Mouse (Mus musculus): ENCODE data around the gene Aldh1l1. TPM values are rescaled to one million over a fixed set of nuclear protein-coding genes. Genes with fewer than 3 reads are reported as not detected.

Gene Aldh1l1
- total RNA-seq (2021): 10 to 100 TPM; 42.9 to 45.0 TPM
- long read RNA-seq, experiment 1, full-length matches to known transcripts: 59 of 82 reads
- long read RNA-seq, experiment 1, partial matches to known transcripts: 18 of 82 reads
- long read RNA-seq, experiment 1, other reads (novel, unspliced or antisense): 5 of 82 reads
- long read RNA-seq, experiment 2, full-length matches to known transcripts: 37 of 58 reads
- long read RNA-seq, experiment 2, partial matches to known transcripts: 18 of 58 reads
- long read RNA-seq, experiment 2, other reads (novel, unspliced or antisense): 3 of 58 reads

DNA sequence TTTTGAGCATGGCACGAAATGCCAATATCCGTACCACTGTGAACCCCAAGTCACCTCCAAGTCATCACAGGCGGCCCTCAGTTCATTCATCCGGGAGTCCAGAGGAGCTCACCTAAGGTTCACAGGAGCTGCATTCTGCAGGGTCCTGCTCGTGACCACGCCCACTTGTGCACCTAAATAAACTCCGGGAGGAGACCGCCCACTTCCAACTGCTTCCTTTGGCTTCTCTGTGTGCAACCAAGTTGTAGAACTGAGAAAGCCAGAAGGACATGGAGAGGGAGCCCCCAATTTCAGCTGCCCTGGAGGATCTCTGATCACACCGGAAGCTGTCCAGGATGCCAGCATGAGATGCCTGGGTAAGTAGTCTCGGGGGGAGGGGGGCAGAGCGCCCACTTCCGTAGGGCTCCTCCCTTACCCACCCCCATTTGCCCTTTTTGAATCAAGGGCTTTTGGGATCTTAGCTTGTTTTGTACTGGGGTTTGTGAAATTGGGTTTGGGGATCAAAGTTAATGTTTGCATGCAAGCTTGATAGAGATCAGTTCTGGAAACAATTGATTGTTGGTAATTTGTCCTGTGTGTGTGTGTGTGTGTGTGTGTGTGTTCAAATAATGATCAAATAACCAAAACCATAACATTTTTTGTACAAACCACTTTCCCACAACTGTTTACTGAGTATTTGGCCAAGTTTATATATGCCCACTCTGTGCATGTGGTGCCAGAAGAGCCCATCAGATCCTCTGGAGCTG, at the start of gene Aldh1l1:
Aldh1l1 (plus strand) TSS at position 252 of the 746 bp plus-strand sequence.
- no peak for DNase-seq (ENCODE audit: low spot score in 2 of 2)

DNA sequence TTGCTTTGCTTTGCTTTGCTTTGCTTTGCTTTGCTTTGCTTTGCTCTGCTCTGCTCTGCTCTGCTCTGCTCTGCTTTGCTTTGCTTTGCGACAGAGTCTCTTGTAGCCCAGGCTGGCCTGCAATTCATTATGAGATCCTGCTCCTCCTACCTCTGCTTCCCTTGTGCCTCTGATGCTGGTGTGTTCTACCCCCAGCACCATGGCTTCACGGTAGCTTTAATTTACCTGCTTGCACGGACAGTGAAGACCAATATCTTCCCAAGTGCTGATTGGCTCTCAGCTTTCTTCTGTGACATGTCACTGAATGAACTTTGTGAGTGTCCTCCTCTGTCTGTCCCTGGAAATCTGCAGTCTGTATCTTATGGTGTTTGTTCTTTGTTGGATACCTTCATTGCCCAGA, 49.2 kb upstream of the Aldh1l1 start:
- DNase-seq (ENCODE audit: low spot score in 2 of 2): no peak

DNA sequence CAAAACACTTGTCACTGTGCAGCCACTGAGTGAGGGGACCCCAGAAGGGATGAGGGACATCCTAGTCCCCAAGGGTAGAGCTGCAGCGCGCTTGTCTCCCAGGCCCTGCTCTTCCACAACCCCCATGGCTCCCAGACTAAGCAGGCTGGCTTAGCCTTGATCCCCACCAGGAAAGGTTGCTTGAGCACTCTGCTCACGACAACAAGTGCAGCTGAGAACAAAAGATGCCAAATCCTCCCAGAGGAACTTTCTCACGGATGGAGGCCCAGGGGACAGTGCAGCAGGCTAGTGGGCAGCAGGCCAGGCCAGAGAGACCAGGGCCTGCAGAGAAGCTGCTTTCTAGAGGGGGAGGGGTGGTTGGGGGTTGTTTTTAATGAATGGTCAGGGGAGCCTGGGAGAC, 39.3 kb upstream of the Aldh1l1 start:
- DNase-seq (ENCODE audit: low spot score in 2 of 2): peak in 1 of 2 experiments; percentile 40

DNA sequence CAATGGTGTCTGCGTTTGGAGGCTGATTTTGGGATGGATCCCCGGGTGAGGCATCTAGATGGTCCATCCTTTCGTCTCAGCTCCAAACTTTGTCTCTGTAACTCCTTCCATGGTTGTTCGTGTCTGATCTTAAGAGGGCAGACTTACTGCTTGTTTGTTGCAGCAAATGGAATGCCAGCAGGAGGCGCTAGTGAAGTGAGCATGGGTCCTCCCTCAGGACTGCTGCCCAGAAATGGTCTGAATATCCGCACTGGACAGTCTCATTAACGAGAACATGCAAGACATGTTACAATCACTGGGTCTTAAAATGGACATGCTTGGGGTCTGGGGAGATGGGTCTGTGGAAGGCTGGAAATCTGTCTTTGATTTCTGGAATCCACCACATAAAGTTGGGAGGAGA, 36.0 kb upstream of the Aldh1l1 start:
- DNase-seq (ENCODE audit: low spot score in 2 of 2): peak; percentile 73 to 88

DNA sequence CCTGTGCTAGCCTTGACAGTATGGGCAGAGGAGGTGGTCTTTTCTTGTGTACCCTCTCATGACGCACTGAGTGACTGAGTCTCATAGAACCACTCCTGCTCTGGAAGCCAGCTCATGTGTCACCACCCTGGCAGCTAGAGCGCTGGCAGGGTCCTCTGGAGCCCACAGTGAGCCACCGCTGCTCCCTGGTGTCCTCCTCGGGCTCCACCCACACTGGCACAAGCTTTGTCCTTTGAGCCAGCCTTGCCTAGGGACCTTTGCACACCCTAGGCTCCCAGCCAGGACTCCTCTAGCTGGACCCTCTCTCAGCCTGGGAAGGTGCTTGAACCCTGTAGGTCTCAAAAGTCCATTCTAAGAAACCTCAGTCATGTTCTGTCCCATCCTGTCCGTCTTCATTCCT, 35.5 kb upstream of the Aldh1l1 start:
- DNase-seq (ENCODE audit: low spot score in 2 of 2): peak; percentile 25 to 49

DNA sequence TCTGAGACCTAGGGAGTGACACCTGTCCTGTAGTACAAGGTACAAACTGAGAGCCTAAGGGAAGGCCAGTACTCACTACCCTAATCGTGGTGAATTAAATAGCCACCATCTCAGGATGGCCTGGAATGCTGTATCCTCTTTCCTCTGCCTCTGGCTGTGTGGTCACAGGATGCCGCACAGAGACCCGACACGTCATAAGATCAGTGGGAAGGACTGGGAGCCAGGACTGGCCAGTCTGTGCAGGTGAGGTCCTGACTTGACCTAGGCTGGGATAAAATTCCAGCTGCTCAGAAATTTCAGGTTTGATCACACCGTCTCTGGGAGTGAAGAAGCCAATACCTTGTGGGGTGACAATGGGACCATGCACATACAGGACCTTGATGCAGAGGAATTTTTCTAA, 34.7 kb upstream of the Aldh1l1 start:
- no peak for DNase-seq (ENCODE audit: low spot score in 2 of 2)

- DNase-seq (ENCODE audit: low spot score in 2 of 2): no peak
These were observed 33.6 kb upstream of the Aldh1l1 start for GRCm38 (mm10) chr6:90452603-90453002.

DNA sequence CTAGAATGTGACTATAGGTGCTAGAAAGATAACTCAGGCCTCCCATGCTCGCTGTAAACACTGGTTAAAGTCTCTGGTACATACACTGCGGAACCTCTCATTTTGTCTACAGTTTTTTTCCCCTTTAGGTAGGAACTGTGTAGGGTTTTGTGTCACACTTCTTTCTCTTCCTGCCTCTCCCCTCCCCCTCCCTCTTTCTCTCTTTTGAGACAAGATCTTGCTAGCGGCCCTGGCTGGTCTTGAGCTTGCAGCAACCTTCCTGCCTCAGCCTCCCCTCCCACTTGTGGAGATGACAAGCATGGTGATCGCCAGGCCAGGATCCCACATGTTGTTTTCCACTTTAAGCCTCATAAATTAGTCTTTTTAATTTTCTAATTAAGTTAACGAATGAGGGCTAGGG, 32.5 kb upstream of the Aldh1l1 start:
- no peak for DNase-seq (ENCODE audit: low spot score in 2 of 2)

GRCm38 (mm10) chr6:90457421-90457820, 28.8 kb upstream of the Aldh1l1 start:
- DNase-seq (ENCODE audit: low spot score in 2 of 2): no peak

DNA sequence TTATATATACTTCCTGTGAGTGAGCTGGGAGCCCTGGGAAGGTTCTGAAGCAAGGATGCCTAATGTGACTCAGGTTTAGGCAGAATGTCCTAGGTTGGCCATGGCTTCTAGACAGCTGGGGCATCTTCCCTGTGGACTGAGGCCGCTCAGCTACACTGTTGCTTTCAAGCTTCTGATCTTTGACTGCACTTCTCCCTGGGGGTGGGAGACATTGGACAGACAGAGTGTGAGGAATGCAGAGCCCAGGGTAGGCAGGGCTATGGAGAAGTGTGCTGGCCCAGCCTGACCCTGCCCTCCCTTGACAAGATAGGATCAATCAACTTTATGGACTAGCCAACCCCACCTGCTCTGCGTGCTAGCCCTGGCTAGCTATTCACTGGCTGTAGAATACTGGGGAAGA, 25.0 kb upstream of the Aldh1l1 start:
- no peak for DNase-seq (ENCODE audit: low spot score in 2 of 2)

DNA sequence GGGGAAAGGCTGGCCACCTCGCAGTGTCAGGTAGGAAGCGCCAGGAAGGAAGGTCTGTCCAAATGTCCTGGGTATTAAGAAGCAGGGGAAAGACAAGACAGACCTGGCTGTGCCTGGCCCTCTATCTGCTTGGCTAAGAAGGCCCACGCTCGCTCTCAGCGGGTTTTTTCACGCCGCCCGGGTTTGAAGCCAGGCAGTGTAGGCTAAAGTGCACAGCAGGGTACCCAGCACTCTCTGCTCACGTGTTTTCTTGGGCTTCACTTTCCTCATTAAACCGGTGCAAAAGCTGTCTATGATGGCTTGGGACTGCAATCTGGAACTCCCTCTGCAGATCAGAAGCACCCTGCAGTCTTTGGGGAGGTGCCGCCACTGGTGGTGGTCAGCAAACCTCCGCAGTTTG, 24.5 kb upstream of the Aldh1l1 start:
- DNase-seq (ENCODE audit: low spot score in 2 of 2): no peak

GRCm38 (mm10) chr6:90462181-90462706, 24.0 kb upstream of the Aldh1l1 start, which contains the start of gene Klf15:
Gene Klf15 (plus strand): TSS chr6:90462576.
- peak; percentile 72 to 82 for DNase-seq (ENCODE audit: low spot score in 2 of 2)

GRCm38 (mm10) chr6:90462841-90463227, 23.4 kb upstream of the Aldh1l1 start:
- no peak for DNase-seq (ENCODE audit: low spot score in 2 of 2)

DNA sequence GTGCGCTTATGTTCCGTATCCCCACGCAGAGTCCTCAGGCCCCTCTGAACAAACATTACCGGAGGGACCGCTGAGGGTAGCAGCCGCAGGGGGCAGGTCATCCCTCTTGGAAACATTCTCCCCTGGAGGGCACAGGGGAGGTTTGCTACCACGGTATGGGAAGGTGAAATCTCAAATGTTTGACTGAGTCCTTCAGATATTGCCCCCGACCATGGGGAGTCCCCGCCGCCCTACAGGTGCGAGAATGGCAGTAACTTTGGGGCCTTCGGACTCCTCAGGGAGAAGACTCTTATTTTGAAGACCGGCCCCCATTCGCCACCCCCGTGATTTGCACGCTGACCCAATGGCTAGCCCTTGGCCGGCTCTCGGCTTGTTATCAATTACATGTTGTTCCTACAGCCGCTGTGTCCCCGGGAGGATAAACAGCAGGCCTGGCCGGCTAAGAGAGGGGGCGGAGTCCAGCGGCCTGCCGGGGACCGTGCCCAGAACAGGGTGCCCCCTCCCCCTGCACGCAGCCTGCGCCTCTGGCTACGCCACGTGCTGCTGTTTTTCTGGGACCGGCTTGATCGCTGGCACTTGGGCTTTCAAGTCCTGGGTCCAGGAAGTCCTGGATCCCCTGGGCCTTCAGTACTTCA, 22.9 kb upstream of the Aldh1l1 start:
- peak; percentile 75 to 92 for DNase-seq (ENCODE audit: low spot score in 2 of 2)

- DNase-seq (ENCODE audit: low spot score in 2 of 2): no peak
These were observed 22.3 kb upstream of the Aldh1l1 start for GRCm38 (mm10) chr6:90463890-90464421.

DNA sequence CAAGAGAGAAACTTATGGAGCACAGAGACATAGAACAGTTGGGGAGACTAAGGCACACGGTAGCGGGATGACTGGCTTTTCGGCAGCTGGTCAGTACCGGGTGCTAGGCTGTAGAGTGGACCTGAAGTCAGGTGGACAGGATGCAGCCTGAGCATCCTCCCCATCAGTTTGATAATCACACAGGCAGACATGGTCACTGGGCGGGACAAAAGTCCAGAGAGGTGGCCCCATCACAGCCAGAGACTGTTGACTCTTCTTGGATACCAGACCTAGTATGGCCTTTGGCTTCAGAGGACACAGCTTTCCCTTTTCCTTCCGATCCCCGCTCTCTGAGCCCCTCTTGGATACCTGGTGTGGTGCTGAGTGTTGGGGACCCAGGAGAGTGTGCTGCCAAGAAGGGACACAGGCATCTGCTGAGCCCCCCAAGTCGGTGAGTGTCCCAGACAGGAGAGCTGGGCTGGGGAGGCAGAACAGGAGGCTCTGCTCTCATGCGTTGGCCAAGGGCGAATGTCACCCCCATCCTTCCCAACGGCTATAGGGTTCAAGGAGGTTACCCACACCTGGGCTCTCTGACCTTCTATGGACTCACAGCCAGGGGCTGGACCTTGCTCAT, 21.1 kb upstream of the Aldh1l1 start:
- DNase-seq (ENCODE audit: low spot score in 2 of 2): no peak

DNA sequence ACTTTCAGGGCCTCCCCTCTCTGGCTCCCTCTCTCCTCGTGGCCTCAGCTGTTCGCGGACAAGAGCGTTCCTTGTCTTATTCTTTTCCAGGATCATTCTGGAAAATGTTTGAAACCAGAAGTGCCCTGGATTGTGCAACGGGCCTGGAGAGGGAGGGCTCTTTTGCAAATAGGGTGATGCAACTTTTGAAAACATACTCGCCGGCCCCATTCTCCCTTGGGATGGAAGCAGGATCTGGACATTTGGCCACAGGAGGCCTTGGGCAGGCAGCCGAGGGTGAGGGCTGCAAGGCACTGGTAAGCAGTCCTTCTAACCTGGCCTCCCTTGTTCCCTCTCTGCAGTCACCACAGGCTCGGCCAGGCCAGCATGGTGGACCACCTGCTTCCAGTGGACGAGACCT, 20.1 kb upstream of the Aldh1l1 start:
- DNase-seq (ENCODE audit: low spot score in 2 of 2): no peak

DNA sequence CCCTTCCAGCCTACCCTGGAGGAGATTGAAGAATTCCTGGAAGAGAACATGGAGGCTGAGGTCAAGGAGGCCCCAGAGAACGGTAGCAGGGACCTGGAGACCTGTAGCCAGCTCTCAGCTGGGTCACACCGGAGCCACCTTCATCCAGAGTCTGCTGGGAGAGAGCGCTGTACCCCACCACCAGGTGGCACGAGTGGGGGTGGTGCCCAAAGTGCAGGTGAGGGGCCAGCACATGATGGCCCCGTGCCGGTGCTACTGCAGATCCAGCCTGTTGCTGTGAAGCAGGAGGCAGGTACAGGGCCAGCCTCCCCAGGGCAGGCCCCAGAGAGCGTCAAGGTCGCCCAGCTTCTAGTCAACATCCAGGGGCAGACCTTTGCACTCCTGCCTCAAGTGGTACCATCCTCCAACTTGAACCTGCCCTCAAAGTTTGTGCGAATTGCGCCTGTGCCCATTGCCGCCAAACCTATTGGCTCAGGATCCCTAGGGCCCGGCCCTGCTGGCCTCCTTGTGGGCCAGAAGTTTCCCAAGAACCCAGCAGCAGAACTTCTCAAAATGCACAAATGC, 19.3 kb upstream of the Aldh1l1 start:
- no peak for DNase-seq (ENCODE audit: low spot score in 2 of 2)

DNA sequence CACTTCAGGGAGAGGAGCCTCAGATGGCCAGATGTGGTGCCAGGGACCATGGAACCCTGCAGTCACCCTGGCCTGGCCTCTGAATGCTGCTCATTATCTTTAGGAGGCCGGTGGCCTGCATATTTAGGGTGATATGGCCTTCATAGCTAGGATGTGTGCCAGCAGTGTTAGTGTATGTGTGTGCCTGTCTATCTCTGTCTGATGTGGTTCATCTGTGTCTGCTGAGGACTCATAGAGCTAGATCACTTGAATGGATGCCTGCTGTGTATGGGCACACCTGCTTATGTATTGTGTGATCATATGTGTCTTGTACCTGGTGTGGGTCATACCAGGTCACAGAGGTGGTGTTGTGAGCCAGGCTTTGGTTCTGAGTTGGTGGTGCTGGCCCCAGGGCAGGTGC, 18.0 kb upstream of the Aldh1l1 start:
- DNase-seq (ENCODE audit: low spot score in 2 of 2): no peak

GRCm38 (mm10) chr6:90469041-90469440, 17.2 kb upstream of the Aldh1l1 start:
- DNase-seq (ENCODE audit: low spot score in 2 of 2): no peak

DNA sequence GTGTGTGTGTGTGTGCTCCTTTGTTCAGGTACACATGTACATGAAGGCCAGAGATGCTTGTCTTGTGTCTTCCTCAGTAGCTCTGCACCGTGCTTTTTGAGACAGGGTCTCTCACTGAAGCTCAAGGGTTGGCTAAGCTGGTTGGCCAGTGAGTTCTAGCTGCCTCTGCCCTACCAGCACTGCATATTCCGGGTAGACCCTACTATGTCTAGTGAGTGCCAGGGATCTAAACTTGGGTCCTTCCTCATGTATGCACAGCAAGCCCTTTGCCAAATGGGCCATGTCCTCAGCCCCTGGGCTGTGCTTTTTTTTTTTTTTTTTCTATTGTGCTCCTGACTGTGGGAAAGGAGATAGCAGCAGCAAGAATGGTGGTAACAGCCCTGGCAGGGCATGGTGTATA, 16.0 kb upstream of the Aldh1l1 start:
- DNase-seq (ENCODE audit: low spot score in 2 of 2): no peak
